In the genomic region with DNA sequence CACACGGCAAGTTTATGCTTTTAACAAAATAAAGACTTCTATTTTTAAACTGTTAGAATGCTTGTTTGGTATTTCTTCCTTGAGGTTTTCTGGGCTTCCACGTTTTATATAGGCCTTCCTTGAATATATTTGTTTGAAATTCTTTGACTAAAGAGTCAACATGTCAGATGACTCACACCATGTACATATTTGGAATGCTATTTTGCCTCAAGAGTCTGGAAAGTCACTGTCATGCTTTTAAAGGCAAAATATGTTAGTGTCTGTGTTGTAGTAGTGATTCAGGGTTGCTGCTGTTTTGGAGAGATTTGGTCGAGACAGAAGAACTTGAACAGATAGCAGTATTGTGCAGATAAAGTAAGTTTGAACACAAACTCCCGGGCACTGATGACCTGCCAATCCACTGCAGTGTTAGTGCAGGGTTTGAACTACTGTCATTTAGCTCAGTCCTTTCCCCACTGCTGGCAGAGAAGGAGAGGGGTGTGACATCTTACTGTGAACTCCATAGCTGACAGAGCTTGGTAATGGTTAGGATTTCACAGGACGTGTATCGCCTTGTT, we compare ENCODE assay signal across 16 mouse cellular contexts. TPM values are rescaled to one million over a fixed set of nuclear protein-coding genes. Genes with fewer than 3 reads are reported as not detected.
DNase-seq lines count a peak whose midpoint lies in the region; ATAC-seq and TF ChIP-seq lines count a peak whose summit lies in the region.
"Had no signal": no experiment of that assay in that cellular context is flagged by ENCODE, and none has a peak within 500 bp of the region (broad histone marks: within the 10 kb centered on the region; RNA-seq: fewer than 3 reads in every experiment).

No protein-coding gene starts in this region.

- no peak for TF ChIP-seq EP300 in heart, postnatal 0 days (IDR thresholded peaks at IDR 0.05; ENCODE audit: low read depth)

- H3K9me3 ChIP-seq in heart, postnatal 0 days (replicated peaks; ENCODE audit: control insufficient read depth, low read length): no peaks in the 10 kb centered on the region
- H3K9me3 ChIP-seq in heart, embryonic 10.5 days: no peaks in the 10 kb centered on the region
- no peaks in the 10 kb centered on the region for H3K9me3 ChIP-seq in megakaryocyte, embryonic 14.5 days
- no peaks in the 10 kb centered on the region for H3K9me3 ChIP-seq in intestine, postnatal 0 days (ENCODE audit: control insufficient read depth)
- H3K9me3 ChIP-seq: liver, embryonic 12.5 days; midbrain, embryonic 15.5 days had no signal

- peak overlapping the region; percentile 43 for H3K27ac ChIP-seq in heart, postnatal 0 days (ENCODE audit: low read depth)
- H3K27ac ChIP-seq in heart, embryonic 10.5 days: no peak overlapping the region
- H3K27ac ChIP-seq in intestine, postnatal 0 days (ENCODE audit: low read depth, low read length): peak overlapping the region; percentile 46; the same call in 1 of the 2 replicates
- H3K27ac ChIP-seq in left cerebral cortex, adult 2 months: no peak overlapping the region
- H3K27ac ChIP-seq: liver, embryonic 12.5 days; midbrain, embryonic 15.5 days had no signal

- intact Hi-C loops in left cerebral cortex, adult 2 months (cut with DNase I): no loop called here

- no peaks in the 10 kb centered on the region for H3K27me3 ChIP-seq in heart, postnatal 0 days (ENCODE audit: control insufficient read depth, insufficient read depth, low read length)
- H3K27me3 ChIP-seq in heart, embryonic 10.5 days (ENCODE audit: insufficient read depth, poor library complexity, severe bottlenecking): no peaks in the 10 kb centered on the region
- H3K27me3 ChIP-seq in megakaryocyte, embryonic 14.5 days (replicated peaks): no peaks in the 10 kb centered on the region
- no peaks in the 10 kb centered on the region for H3K27me3 ChIP-seq in intestine, postnatal 0 days (replicated peaks; ENCODE audit: control insufficient read depth, insufficient read depth, low read length)
- H3K27me3 ChIP-seq: liver, embryonic 12.5 days; midbrain, embryonic 15.5 days had no signal

- no peak for ATAC-seq in heart, postnatal 0 days (ENCODE audit: insufficient read depth, low read depth)
- no peak for ATAC-seq in megakaryocyte, adult 5-6 weeks (ENCODE audit: poor library complexity, severe bottlenecking)
- ATAC-seq in intestine, postnatal 0 days: no peak
- ATAC-seq: CD4-positive, CD25-positive, alpha-beta regulatory T cell, adult 4 months; liver, embryonic 12.5 days; midbrain, embryonic 15.5 days had no signal

- H3K9ac ChIP-seq in heart, postnatal 0 days (replicated peaks; ENCODE audit: low read depth, low read length): no peak overlapping the region
- H3K9ac ChIP-seq in intestine, postnatal 0 days (ENCODE audit: low read depth, low read length): no peak overlapping the region
- H3K9ac ChIP-seq: liver, embryonic 12.5 days; midbrain, embryonic 15.5 days had no signal

- peaks cover 9% of the 10 kb centered on the region for H3K4me1 ChIP-seq in heart, postnatal 0 days (ENCODE audit: control insufficient read depth, insufficient read depth)
- H3K4me1 ChIP-seq in heart, embryonic 10.5 days: peaks cover 9% of the 10 kb centered on the region
- H3K4me1 ChIP-seq in megakaryocyte, embryonic 14.5 days: peaks cover 82% of the 10 kb centered on the region
- peaks cover 3% of the 10 kb centered on the region; the same call in 1 of the 2 replicates for H3K4me1 ChIP-seq in intestine, postnatal 0 days (replicated peaks; ENCODE audit: control insufficient read depth, insufficient read depth, low read length)
- H3K4me1 ChIP-seq: midbrain, embryonic 15.5 days had no signal

- H3K4me2 ChIP-seq in heart, postnatal 0 days (ENCODE audit: low read depth, low read length): no peak overlapping the region
- no peak overlapping the region for H3K4me2 ChIP-seq in intestine, postnatal 0 days (replicated peaks; ENCODE audit: low read depth)
- H3K4me2 ChIP-seq: liver, embryonic 12.5 days; midbrain, embryonic 15.5 days had no signal

- H3K4me3 ChIP-seq in heart, postnatal 0 days (ENCODE audit: low read depth, low read length): no peak overlapping the region
- no peak overlapping the region for H3K4me3 ChIP-seq in heart, embryonic 10.5 days
- H3K4me3 ChIP-seq in megakaryocyte, embryonic 14.5 days (replicated peaks): peak overlapping the region; percentile 51
- H3K4me3 ChIP-seq in intestine, postnatal 0 days (ENCODE audit: low read depth, low read length): no peak overlapping the region
- no peak overlapping the region for H3K4me3 ChIP-seq in left cerebral cortex, adult 2 months
- H3K4me3 ChIP-seq: liver, embryonic 12.5 days; midbrain, embryonic 15.5 days had no signal

- TF ChIP-seq CTCF in heart, postnatal 0 days (IDR thresholded peaks at IDR 0.05; ENCODE audit: low read depth): no peak
- TF ChIP-seq CTCF in intestine, postnatal 0 days (IDR thresholded peaks at IDR 0.05; ENCODE audit: low read depth): no peak
- TF ChIP-seq CTCF in left cerebral cortex, adult 2 months (IDR thresholded peaks at IDR 0.05): no peak

- DNase-seq in heart, postnatal 0 days (ENCODE audit: low spot score): no peak
- DNase-seq in heart, embryonic 10.5 days (ENCODE audit: low spot score): no peak
- no peak for DNase-seq in left cerebral cortex, adult 2 months (ENCODE audit: extremely low spot score in 1 of 2, low spot score in 2 of 2)
- DNase-seq in cerebellum, adult 9-10 months: no peak
- no peak for DNase-seq in layer of hippocampus, postnatal 36 days
- DNase-seq: cerebellum, adult 8-10 months; heart, adult 18-20 months; heart, postnatal 10 days; lung, postnatal 14 days; spleen, adult 18-20 months had no signal

- 53% methylated on average over 6 of the region's 6 CpGs for WGBS in heart, postnatal 0 days
- WGBS in heart, embryonic 10.5 days: 72% methylated on average over 6 of the region's 6 CpGs
- 64% methylated on average over 6 of the region's 6 CpGs for WGBS in intestine, postnatal 0 days

- H3K36me3 ChIP-seq in heart, postnatal 0 days (replicated peaks; ENCODE audit: control insufficient read depth, insufficient read depth, low read length): no peaks in the 10 kb centered on the region
- H3K36me3 ChIP-seq in heart, embryonic 10.5 days: no peaks in the 10 kb centered on the region
- peaks cover 58% of the 10 kb centered on the region for H3K36me3 ChIP-seq in megakaryocyte, embryonic 14.5 days (replicated peaks; ENCODE audit: low read length)
- no peaks in the 10 kb centered on the region for H3K36me3 ChIP-seq in intestine, postnatal 0 days (ENCODE audit: control insufficient read depth, insufficient read depth)
- H3K36me3 ChIP-seq: liver, embryonic 12.5 days; midbrain, embryonic 15.5 days had no signal

RNA-seq across cellular contexts. Expression of gene Cnst, which starts 27.6 kb away (rescaled TPM):
- total RNA-seq in heart, postnatal 0 days (2014; rRNA removed; ENCODE audit: low replicate concordance): 21.4 and 33.7 TPM in 2 replicates
- 19.6 and 21.5 TPM in 2 replicates for polyA plus RNA-seq in heart, postnatal 0 days (2015; fragmentation: Nextera tagmentation; extraction: Ambion mirVana)
- 15.9 and 18.9 TPM in 2 replicates for polyA plus RNA-seq in heart, embryonic 10.5 days (2016; fragmentation: Nextera tagmentation; extraction: Ambion mirVana)
- polyA plus RNA-seq in megakaryocyte, embryonic 14.5 days (2012; ENCODE audit: insufficient read depth, low replicate concordance): 4.7 and 7.3 TPM in 2 replicates
- total RNA-seq in megakaryocyte, adult 5-6 weeks (2015): 13.5 and 14.7 TPM in 2 replicates
- total RNA-seq in megakaryocyte, adult 5-6 weeks (2017): 22.6 and 23.8 TPM in 2 replicates
- polyA plus RNA-seq in intestine, postnatal 0 days (2015; fragmentation: Nextera tagmentation; extraction: Ambion mirVana): 8.4 and 9.4 TPM in 2 replicates
- 10 to 100 TPM; 36.6 to 37.0 TPM for total RNA-seq in left cerebral cortex, adult 2 months (2021)
- 10 to 100 TPM; 32.9 to 36.2 TPM for total RNA-seq in layer of hippocampus, postnatal 36 days (2021)

RNA-seq across cellular contexts. Expression of gene Tfb2m, which starts 27.7 kb away (rescaled TPM):
- total RNA-seq in heart, postnatal 0 days (2014; rRNA removed; ENCODE audit: low replicate concordance): 15.9 and 20.4 TPM in 2 replicates
- 34.7 and 37.3 TPM in 2 replicates for polyA plus RNA-seq in heart, postnatal 0 days (2015; fragmentation: Nextera tagmentation; extraction: Ambion mirVana)
- 22.4 and 24.7 TPM in 2 replicates for polyA plus RNA-seq in heart, embryonic 10.5 days (2016; fragmentation: Nextera tagmentation; extraction: Ambion mirVana)
- 5.7 and 6.8 TPM in 2 replicates for polyA plus RNA-seq in megakaryocyte, embryonic 14.5 days (2012; ENCODE audit: insufficient read depth, low replicate concordance)
- total RNA-seq in megakaryocyte, adult 5-6 weeks (2015): 19.9 and 25.2 TPM in 2 replicates
- 19.6 and 33.1 TPM in 2 replicates for total RNA-seq in megakaryocyte, adult 5-6 weeks (2017)
- 19.1 and 21.8 TPM in 2 replicates for polyA plus RNA-seq in intestine, postnatal 0 days (2015; fragmentation: Nextera tagmentation; extraction: Ambion mirVana)
- 10 to 100 TPM; 23.8 to 25.0 TPM for total RNA-seq in left cerebral cortex, adult 2 months (2021)
- 10 to 100 TPM; 27.0 to 27.4 TPM for total RNA-seq in layer of hippocampus, postnatal 36 days (2021)

RNA-seq across cellular contexts. Expression of gene Smyd3, which starts 55.9 kb away (rescaled TPM):
- total RNA-seq in heart, postnatal 0 days (2014; rRNA removed; ENCODE audit: low replicate concordance): 6.2 and 11.6 TPM in 2 replicates
- polyA plus RNA-seq in heart, postnatal 0 days (2015; fragmentation: Nextera tagmentation; extraction: Ambion mirVana): 6.4 and 7.0 TPM in 2 replicates
- 11.4 and 16.1 TPM in 2 replicates for polyA plus RNA-seq in heart, embryonic 10.5 days (2016; fragmentation: Nextera tagmentation; extraction: Ambion mirVana)
- polyA plus RNA-seq in megakaryocyte, embryonic 14.5 days (2012; ENCODE audit: insufficient read depth, low replicate concordance): 2.4 TPM in 1 of 2 replicates, not detected in the other
- total RNA-seq in megakaryocyte, adult 5-6 weeks (2015): 7.9 and 13.7 TPM in 2 replicates
- total RNA-seq in megakaryocyte, adult 5-6 weeks (2017): 11.4 and 14.8 TPM in 2 replicates
- 11.3 and 12.2 TPM in 2 replicates for polyA plus RNA-seq in intestine, postnatal 0 days (2015; fragmentation: Nextera tagmentation; extraction: Ambion mirVana)
- 10 to 100 TPM; 25.0 to 25.6 TPM for total RNA-seq in left cerebral cortex, adult 2 months (2021)
- 10 to 100 TPM; 21.7 to 23.7 TPM for total RNA-seq in layer of hippocampus, postnatal 36 days (2021)

Comparison
In these comparisons a context has a peak if more than half of its experiments do, and no peak if none do; other contexts are left out.
1. H3K27ac ChIP-seq: peak in heart, postnatal 0 days (single experiment) and intestine, postnatal 0 days (single experiment); none in heart, embryonic 10.5 days (single experiment) and left cerebral cortex, adult 2 months (single experiment).